Mouse (Mus musculus) spleen, postnatal 4 days (tissue): ENCODE results near the gene Mink1.

Source experiments
- DNase-seq, 2 experiments: peaks; one replicate each; pipeline ENCODE4 v3.0.0; 2022; ENCODE audit warnings: low spot score in 2 of 2

The Mink1 gene

DNA sequence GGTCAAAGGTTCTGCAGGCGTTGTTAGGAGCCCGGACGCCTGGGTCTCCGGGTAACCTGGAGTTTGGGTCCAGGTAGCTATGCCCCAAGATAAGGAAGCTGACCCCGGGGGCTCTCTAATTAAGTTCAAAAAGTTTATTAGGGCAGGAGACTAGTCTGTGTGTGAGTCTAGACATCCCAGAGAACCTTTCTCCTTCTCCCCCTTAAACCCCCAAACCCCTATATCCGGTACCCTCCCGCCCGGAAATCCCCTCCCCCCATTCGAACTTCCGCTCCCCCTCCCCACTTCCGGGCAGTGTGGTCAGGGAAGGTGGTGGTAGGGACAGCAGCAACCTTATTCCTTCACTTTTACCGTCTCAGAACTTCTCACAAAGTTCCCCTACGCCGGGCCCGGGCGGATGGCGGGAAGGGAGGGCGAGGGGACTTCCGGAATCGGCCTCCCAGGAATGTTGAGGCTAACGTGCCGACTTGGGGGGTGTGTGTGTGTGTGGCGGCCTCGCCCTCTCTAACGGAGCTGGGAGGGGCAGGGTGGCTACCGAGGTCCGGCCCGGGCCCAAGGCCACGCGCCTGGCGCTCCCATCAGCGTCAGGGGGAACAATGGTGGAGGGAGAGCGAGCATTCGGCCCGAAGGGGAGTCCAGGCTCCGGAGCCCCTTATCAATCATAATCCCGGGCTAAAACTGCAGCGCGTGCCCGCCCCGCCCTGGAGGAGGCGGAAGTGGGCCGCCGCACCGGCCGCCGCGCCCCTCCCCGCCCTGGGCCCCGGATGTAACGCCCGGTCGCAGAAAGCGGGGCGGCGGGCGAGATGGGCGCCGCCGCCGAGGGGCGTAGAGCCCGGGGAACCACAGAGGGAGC is 90.9 kb downstream of the Mink1 start:
- DNase-seq: peak; percentile 78 to 90

DNA sequence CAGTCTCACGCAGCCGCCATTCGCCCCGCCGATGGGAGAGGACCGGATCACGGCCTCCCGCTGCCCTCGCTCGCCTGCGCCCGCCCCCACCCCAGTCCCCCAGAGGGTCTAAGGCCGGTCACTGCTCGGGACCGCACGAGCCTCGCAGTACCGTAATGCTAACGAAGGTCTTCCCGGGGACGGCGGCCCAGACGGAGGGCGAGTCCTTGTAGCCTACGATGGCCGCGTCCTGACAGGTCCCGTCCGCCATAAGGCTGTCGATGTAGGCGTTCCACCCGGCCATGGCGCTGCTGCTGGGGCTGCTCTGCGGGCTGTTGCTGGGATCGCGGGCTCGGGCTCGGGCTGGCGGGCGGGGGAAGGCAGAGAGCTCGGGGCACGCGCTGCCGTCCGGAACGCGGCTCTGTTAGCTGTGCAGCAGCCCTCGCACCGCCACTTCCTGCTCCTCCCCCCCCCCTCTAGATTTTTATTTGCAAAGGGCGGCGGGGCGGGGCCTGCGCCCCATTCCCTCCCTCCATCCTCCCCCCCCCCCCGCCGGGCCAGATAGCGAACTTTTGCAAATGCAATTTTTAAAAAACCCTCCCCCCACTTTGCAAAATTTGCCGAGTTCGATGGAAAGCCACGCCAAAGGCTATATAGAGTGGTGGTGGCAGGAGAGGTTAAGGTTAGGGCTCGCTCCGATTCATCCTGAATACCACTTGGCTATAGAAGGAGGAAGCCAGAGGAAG is 91.7 kb downstream of the Mink1 start, which contains the start of gene Pfn1:
Pfn1 (minus strand) TSS at position 447 of the 725 bp plus-strand sequence.
- peak; percentile 78 to 90 for DNase-seq

DNA sequence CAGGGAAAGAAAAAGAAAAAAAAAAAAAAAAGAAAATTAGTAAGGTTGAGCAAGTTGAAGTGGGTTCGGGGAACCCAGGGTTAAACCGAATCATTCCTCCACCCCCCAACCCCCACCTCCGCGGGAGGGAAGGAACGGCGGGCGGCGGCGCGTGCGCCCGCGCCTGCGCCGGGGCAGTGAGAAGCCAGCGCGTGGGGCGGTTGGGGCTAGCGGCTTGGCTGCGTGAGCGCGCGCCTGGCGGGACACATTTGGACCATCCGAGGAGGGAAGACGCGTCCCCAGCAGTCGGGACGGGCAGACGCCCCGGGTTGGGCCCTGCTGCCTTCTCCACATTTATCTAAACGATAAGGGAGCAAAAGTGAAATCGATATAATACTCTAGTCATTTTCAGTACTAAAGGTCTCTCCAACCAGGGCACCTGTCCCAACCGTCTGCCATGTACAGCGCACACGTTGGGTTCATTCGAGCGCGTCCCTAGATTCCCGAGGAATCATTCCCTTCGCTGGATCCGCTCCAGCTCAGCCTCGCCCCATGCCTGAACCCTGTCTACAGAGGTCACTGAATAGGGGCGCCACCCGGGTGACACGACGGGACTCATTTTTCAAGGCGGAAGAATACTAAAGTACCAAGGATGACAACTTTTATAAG is 92.4 kb downstream of the Mink1 start:
- peak; percentile 77 to 89 for DNase-seq

DNA sequence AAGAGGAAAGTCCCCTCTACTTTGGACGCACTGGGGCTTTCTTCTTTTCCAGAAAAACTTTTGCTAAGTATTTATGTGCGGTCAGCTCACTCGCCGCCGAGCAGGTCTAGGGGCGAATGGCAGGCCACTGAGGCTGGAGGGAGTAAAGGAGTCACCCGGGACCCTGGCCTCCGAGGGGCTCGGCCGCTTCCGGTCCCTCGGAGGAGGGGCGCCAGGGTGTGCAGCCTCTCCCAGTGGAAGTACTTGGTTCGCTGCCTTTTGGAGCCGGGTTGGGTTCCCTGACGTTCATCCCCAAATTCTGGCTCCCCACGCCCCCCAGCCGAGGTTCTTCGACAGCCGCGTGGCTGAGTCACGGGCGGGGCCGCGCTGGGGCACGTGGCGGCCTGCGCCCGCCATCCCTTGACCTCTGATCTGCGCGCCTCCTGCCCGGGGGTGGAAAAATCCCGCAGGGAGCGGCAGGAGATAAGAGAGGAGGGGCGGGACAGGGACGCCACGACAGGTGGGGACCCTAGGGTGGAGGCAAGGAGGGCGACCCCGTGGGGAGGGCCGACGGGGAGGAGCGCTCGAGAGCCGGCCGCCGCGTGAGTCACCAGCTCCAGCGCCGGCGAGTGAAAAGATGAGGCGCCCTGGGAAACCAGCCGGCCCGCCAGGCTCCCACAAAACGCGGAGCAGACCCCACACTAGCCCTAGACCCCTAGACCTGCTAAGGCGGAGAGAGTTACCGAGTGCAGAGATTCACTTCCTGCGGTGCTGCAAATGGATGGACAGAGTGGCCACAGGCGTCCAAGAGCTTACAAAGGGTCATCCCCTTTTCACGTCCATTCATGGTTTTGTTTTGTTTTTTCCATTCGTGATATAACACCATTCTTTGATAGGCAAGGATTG is 93.1 kb downstream of the Mink1 start:
- peak; percentile 51 to 78 for DNase-seq

DNA sequence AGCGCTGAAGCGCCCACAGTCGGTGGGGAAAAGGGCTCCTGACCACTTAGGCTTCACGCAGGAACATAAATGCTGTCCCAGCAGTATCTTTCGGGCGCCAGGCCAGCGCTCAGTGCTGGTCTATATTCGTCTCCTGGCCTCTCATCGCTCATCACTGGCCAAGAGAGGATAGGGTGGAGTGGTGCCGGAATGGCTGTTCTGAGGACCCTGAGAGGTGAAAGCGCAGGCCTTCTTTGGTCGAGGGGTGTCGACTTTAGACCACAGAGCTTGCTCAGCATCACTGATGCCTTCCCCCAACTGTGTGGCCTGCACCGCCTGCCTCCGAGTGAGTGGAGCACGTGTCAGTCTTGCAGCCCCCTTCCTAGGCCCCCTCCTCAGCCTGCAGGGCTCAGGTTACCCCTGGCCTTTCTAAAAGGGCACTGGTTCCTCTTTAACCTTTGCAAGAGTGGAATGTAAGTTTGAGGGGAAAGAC is 93.8 kb downstream of the Mink1 start:
- peak in 1 of 2 experiments; percentile 68 for DNase-seq

DNA sequence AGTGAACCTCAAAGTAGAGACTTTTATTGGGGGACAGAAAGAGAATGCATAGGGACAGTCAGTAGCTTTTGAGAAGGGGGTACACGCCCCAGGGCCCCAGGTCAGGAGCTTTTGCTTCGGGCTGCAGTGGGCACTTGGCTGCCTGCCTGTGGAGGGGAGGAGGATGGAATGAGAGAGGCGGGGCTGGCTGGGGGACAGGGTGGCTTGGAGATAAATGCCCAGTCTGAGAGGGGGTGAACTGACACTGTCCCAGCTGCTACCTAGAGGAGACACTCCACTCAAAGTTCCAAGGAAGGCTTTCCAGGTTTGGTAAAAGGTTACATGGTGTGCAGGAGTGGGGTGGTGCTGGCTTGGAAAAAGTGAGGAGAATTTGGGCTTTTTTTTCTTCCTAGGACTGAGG is 94.3 kb downstream of the Mink1 start, which contains the start of gene Eno3:
Eno3 (plus strand) TSS at position 239 of the 400 bp plus-strand sequence.
- peak in 1 of 2 experiments; percentile 66 for DNase-seq

DNA sequence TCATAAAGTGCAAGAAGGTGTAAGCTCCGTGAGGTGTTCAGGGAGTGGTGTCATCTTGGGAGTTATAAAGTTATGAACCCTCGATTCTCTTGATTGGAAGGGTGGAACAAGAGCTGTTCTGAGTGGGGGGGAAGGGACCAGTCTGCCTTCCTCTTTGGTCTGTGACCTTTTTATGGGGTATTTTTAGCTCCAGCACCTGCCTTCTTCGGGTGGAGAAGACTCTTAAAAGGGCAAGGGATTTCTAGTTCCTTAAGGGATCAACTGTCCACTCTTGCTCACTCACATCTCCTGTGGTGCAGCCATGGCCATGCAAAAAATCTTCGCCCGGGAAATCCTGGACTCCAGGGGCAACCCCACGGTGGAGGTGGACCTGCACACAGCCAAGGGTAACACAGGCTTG is 94.9 kb downstream of the Mink1 start:
- no peak for DNase-seq

DNA sequence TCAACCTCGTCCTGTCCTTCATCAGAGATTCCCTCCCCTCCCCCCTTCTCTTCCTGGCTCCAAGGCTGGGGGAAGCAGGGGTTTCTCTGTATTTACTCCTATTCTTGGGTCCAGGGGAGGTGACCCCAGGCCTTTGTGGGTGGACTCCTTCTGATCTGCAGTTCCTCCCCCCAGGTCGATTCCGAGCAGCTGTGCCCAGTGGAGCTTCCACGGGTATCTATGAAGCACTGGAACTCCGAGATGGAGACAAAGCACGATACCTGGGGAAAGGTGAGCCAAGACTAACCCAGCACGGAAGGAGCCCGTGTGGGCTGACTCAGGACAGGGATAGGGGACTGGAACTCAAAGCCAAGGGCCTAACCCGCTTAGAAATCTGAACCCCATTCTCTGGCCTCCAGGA is 95.3 kb downstream of the Mink1 start:
- DNase-seq: no peak

DNA sequence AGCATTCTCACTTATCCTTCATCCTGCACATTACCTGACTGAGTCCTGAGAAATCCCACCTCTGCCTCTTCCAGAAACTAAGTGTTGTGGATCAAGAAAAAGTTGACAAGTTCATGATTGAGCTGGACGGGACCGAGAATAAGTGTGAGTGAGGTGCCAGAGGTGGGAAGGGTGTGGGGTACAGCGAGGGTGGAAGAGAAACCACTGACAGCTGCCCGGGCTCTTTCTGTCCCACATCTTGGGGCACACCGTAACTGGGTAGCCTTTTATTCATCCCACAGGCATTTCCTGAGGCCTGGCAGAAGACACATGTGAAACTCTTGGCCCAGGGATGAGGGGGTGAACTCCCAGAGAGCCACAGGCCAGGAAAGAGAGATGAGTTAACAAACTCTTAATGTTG is 95.8 kb downstream of the Mink1 start:
- DNase-seq: no peak

DNA sequence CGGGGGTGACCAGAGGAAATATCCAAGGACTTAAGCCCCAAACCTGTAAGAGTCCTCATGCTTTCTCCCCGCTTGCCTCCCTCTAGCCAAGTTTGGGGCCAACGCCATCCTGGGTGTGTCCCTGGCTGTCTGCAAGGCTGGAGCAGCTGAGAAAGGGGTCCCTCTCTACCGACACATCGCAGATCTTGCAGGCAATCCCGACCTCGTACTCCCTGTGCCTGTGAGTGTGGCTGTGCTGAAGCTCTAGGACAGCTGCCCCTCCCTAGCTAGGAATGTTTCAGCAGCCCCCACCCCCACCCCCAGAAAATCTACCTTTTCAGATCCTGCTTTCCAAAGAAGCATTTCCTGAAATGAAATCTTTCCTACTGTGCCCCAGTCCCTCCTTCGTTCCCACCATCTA is 96.3 kb downstream of the Mink1 start:
- no peak for DNase-seq

DNA sequence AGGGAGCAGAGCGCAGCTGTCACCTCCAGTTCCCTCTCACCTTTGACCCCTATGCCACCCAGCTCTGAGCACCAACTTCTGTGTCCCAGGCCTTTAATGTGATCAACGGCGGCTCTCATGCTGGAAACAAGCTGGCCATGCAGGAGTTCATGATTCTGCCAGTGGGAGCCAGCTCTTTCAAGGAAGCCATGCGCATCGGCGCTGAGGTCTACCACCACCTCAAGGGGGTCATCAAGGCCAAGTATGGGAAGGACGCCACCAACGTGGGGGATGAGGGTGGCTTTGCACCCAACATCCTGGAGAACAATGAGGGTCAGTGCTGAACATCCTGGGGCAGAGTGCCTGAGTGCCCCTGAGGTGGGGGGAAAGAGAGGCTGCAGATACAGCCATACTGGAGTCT is 97.9 kb downstream of the Mink1 start:
- DNase-seq: no peak

DNA sequence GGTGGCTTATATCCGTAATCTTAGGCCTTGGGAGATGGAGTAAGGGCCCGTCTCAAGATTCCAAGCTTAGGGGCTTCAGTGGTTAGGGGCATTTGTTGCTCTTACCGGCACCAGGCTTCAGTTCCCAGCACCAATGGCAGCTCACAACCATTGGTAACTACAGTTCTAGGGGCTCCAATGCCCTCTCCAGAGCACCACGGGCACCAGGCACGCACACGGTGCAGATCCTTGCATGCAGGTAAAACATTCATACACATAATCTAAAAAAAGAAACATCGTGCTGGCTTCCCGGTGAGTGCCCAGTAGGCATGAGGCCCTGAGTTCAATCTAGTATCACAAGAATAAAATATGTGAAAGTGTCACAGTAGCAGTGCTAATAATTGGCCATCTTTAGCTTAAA is 100.4 kb downstream of the Mink1 start:
- no peak for DNase-seq

DNA sequence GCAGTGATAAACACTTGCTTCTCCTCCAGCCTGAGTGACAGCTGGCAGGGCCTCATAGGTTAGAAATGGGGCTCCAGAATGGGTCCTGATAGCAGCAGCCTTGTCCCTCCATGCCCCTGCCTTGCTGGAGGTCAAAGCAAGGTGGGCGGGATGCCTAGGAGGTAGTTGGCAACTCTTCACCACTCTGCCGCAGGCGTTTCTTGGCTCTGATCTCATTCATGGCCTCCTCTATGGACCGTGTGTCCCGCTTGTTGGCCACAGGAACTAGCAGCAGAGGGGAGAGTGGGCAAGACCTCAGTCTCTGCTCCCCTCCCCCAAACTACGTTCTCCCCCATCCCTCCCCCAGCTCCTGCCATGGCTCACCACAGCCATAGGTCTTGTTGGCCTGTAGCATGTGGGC is 101.3 kb downstream of the Mink1 start:
- no peak for DNase-seq
